Mouse (Mus musculus): ENCODE measurements at regions not wholly inside any gene's neighbourhood (a gene's known extent, or its start where the extent isn't known, plus 50 kb on each side); places are given as distances from the start of the nearest gene placed in this dataset.

- no peaks in the 10 kb centered on the region for H3K36me3 ChIP-seq
- H3K27ac ChIP-seq = no peak overlapping the region
- no peaks in the 10 kb centered on the region for H3K4me1 ChIP-seq (replicated peaks)
- no peaks in the 10 kb centered on the region for H3K27me3 ChIP-seq
- WGBS = 20% methylated on average over 1 of the region's 1 CpGs
- H3K9me3 ChIP-seq = no peaks in the 10 kb centered on the region
- H3K4me2 ChIP-seq = no peak overlapping the region
- no peak overlapping the region for H3K9ac ChIP-seq
- no peak overlapping the region for H3K4me3 ChIP-seq
- ATAC-seq (ENCODE audit: low FRiP score) = no peak
These were observed 113.2 kb upstream of the Gm17509 start for GRCm38 (mm10) chr13:117334125-117334524.

- H3K9me3 ChIP-seq = no peaks in the 10 kb centered on the region
- ATAC-seq (ENCODE audit: low FRiP score) = no peak
- no peak overlapping the region for H3K9ac ChIP-seq
These were observed 113.7 kb upstream of the Gm17509 start for GRCm38 (mm10) chr13:117334539-117334938.

GRCm38 (mm10) chr13:117381086-117381595 lies 160.3 kb upstream of the Gm17509 start:
- no peak for ATAC-seq (ENCODE audit: low FRiP score)
- Histone ChIP-seq H3K4me3 (no peak overlapping the region), H3K9me3 (no peaks in the 10 kb centered on the region), H3K36me3 (no peaks in the 10 kb centered on the region), H3K27ac (no peak overlapping the region), H3K9ac (no peak overlapping the region), H3K27me3 (no peaks in the 10 kb centered on the region), H3K4me2 (no peak overlapping the region), H3K4me1 (replicated peaks) (no peaks in the 10 kb centered on the region)
- WGBS = 78% methylated on average over 4 of the region's 4 CpGs

More at GRCm38 (mm10) chr13:117334539-117334938, 113.7 kb upstream of the Gm17509 start:
- Histone ChIP-seq H3K4me1 (replicated peaks) (no peaks in the 10 kb centered on the region), H3K4me2 (no peak overlapping the region), H3K27me3 (no peaks in the 10 kb centered on the region), H3K27ac (no peak overlapping the region), H3K4me3 (no peak overlapping the region), H3K36me3 (no peaks in the 10 kb centered on the region)
- 94% methylated on average over 5 of the region's 5 CpGs for WGBS

GRCm38 (mm10) chr13:117383480-117384137 lies 162.7 kb upstream of the Gm17509 start:
- Histone ChIP-seq H3K4me2 (no peak overlapping the region), H3K9ac (no peak overlapping the region), H3K27ac (no peak overlapping the region), H3K36me3 (no peaks in the 10 kb centered on the region), H3K4me3 (no peak overlapping the region), H3K4me1 (replicated peaks) (no peaks in the 10 kb centered on the region), H3K9me3 (no peaks in the 10 kb centered on the region), H3K27me3 (no peaks in the 10 kb centered on the region)
- WGBS = 76% methylated on average over 12 of the region's 12 CpGs
- peak; percentile 52; the same call in 1 of the 2 replicates for ATAC-seq (ENCODE audit: low FRiP score)

GRCm38 (mm10) chr13:117390287-117390686 lies 169.4 kb upstream of the Gm17509 start:
- Histone ChIP-seq H3K9me3 (no peaks in the 10 kb centered on the region), H3K36me3 (no peaks in the 10 kb centered on the region), H3K27me3 (no peaks in the 10 kb centered on the region), H3K4me2 (no peak overlapping the region), H3K9ac (no peak overlapping the region), H3K27ac (no peak overlapping the region), H3K4me3 (no peak overlapping the region), H3K4me1 (replicated peaks) (no peaks in the 10 kb centered on the region)
- no peak for ATAC-seq (ENCODE audit: low FRiP score)

- no peaks in the 10 kb centered on the region for H3K27me3 ChIP-seq
- H3K9ac ChIP-seq = no peak overlapping the region
- no peak overlapping the region for H3K4me3 ChIP-seq
- WGBS = 58% methylated on average over 1 of the region's 1 CpGs
- no peaks in the 10 kb centered on the region for H3K36me3 ChIP-seq
- H3K27ac ChIP-seq = no peak overlapping the region
- H3K4me2 ChIP-seq = no peak overlapping the region
- no peak for ATAC-seq (ENCODE audit: low FRiP score)
- H3K4me1 ChIP-seq (replicated peaks) = no peaks in the 10 kb centered on the region
- H3K9me3 ChIP-seq = no peaks in the 10 kb centered on the region
These were observed 172.6 kb upstream of the Gm17509 start for GRCm38 (mm10) chr13:117393488-117393887.

GRCm38 (mm10) chr13:117401245-117401644 lies 180.4 kb upstream of the Gm17509 start:
- no peak for ATAC-seq (ENCODE audit: low FRiP score)
- no peaks in the 10 kb centered on the region for H3K36me3 ChIP-seq
- H3K4me3 ChIP-seq = no peak overlapping the region
- H3K9ac ChIP-seq = no peak overlapping the region
- no peak overlapping the region for H3K27ac ChIP-seq
- 86% methylated on average over 4 of the region's 4 CpGs for WGBS
- H3K9me3 ChIP-seq = no peaks in the 10 kb centered on the region
- no peaks in the 10 kb centered on the region for H3K27me3 ChIP-seq
- no peaks in the 10 kb centered on the region for H3K4me1 ChIP-seq (replicated peaks)
- H3K4me2 ChIP-seq = no peak overlapping the region

- ATAC-seq (ENCODE audit: low FRiP score) = no peak
These were observed 189.1 kb upstream of the Gm17509 start for GRCm38 (mm10) chr13:117409940-117410339.

GRCm38 (mm10) chr13:117413616-117414015 lies 188.5 kb upstream of the Hcn1 start:
- no peak overlapping the region for H3K27ac ChIP-seq
- H3K4me1 ChIP-seq (replicated peaks) = no peaks in the 10 kb centered on the region
- no peak overlapping the region for H3K4me2 ChIP-seq
- no peak overlapping the region for H3K9ac ChIP-seq
- H3K4me3 ChIP-seq = no peak overlapping the region
- H3K27me3 ChIP-seq = no peaks in the 10 kb centered on the region
- ATAC-seq (ENCODE audit: low FRiP score) = no peak
- 85% methylated on average over 4 of the region's 4 CpGs for WGBS
- H3K36me3 ChIP-seq = no peaks in the 10 kb centered on the region
- no peaks in the 10 kb centered on the region for H3K9me3 ChIP-seq

More at GRCm38 (mm10) chr13:117409940-117410339, 189.1 kb upstream of the Gm17509 start:
- Histone ChIP-seq H3K4me2 (no peak overlapping the region), H3K4me1 (replicated peaks) (no peaks in the 10 kb centered on the region), H3K4me3 (no peak overlapping the region), H3K9me3 (no peaks in the 10 kb centered on the region), H3K9ac (no peak overlapping the region), H3K27ac (no peak overlapping the region), H3K27me3 (no peaks in the 10 kb centered on the region), H3K36me3 (no peaks in the 10 kb centered on the region)
- WGBS = 76% methylated on average over 7 of the region's 7 CpGs

GRCm38 (mm10) chr13:117423558-117423957 lies 178.6 kb upstream of the Hcn1 start:
- ATAC-seq (ENCODE audit: low FRiP score) = no peak
- Histone ChIP-seq H3K9ac (no peak overlapping the region), H3K27me3 (no peaks in the 10 kb centered on the region), H3K4me1 (replicated peaks) (no peaks in the 10 kb centered on the region), H3K9me3 (no peaks in the 10 kb centered on the region), H3K4me3 (no peak overlapping the region), H3K27ac (no peak overlapping the region), H3K36me3 (no peaks in the 10 kb centered on the region), H3K4me2 (no peak overlapping the region)
- WGBS = 89% methylated on average over 4 of the region's 4 CpGs

- H3K9me3 ChIP-seq = no peaks in the 10 kb centered on the region
- H3K4me3 ChIP-seq = no peak overlapping the region
- no peaks in the 10 kb centered on the region for H3K4me1 ChIP-seq (replicated peaks)
- no peak for ATAC-seq (ENCODE audit: low FRiP score)
- no peaks in the 10 kb centered on the region for H3K27me3 ChIP-seq
- WGBS = 88% methylated on average over 1 of the region's 1 CpGs
- no peak overlapping the region for H3K9ac ChIP-seq
- no peaks in the 10 kb centered on the region for H3K36me3 ChIP-seq
- H3K4me2 ChIP-seq = no peak overlapping the region
- no peak overlapping the region for H3K27ac ChIP-seq
These were observed 177.1 kb upstream of the Hcn1 start for GRCm38 (mm10) chr13:117425015-117425414.

- WGBS = 81% methylated on average over 3 of the region's 3 CpGs
- ATAC-seq (ENCODE audit: low FRiP score) = no peak
These were observed 134.7 kb upstream of the Hcn1 start for GRCm38 (mm10) chr13:117467407-117467806.

GRCm38 (mm10) chr13:117472726-117473125 lies 129.4 kb upstream of the Hcn1 start:
- WGBS = 85% methylated on average over 5 of the region's 5 CpGs
- Histone ChIP-seq H3K9ac (no peak overlapping the region), H3K4me2 (no peak overlapping the region), H3K27ac (no peak overlapping the region), H3K27me3 (no peaks in the 10 kb centered on the region), H3K4me3 (no peak overlapping the region), H3K4me1 (replicated peaks) (no peaks in the 10 kb centered on the region), H3K9me3 (no peaks in the 10 kb centered on the region), H3K36me3 (no peaks in the 10 kb centered on the region)
- ATAC-seq (ENCODE audit: low FRiP score) = no peak

More at GRCm38 (mm10) chr13:117467407-117467806, 134.7 kb upstream of the Hcn1 start:
- Histone ChIP-seq H3K4me3 (no peak overlapping the region), H3K4me1 (replicated peaks) (no peaks in the 10 kb centered on the region), H3K9ac (no peak overlapping the region), H3K4me2 (no peak overlapping the region), H3K27ac (no peak overlapping the region), H3K9me3 (no peaks in the 10 kb centered on the region), H3K27me3 (no peaks in the 10 kb centered on the region), H3K36me3 (no peaks in the 10 kb centered on the region)
